Mouse (Mus musculus): Measurements from ENCODE around the gene Agmo.

The Agmo gene

DNA sequence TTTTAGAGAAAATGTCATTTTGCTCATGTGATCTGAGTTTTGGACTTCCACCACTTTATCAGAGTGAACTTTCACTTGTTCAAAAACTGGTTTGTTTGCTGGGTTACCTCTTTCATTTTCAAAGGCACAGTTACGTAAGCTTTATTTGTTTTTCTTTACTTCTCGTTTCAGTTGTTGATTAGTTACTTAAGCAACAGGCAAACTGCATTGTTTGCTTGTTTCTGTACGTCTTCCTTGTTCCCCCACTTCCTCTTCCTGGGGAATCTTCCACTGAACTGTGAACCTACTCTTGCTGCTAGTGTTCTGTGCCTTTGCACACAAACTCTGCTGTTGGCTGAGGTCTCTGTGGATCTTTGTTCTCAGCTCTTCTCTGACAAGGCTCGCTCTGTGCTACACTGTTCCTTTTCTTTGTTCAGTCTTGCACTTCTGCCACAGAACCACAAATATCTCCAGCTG, at the start of gene Agmo:
Gene Agmo, plus strand, starts transcription at position 76 of the 456 bp plus-strand sequence.
- DNase-seq, result peak; percentile 3

DNA sequence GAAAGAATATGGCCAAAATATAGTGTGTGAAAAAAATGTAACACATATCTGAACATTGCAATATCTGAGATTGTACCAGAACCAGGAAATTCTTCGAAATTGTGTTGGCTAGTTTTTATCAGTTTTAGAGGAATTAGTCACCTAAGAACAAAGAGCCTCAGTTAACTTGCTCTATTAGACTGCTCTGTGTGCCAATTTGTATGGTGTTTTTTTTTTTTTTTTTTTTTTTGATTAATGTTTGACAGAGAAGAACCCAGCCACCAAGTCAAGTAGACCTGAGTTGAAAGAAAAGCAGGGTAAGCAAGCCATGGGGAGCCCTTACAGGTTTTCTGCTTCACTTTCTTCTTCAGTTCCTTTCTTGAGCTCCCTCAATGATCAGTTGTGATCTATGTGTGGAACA, 10.3 kb upstream of the Agmo start:
- DNase-seq, result no peak

DNA sequence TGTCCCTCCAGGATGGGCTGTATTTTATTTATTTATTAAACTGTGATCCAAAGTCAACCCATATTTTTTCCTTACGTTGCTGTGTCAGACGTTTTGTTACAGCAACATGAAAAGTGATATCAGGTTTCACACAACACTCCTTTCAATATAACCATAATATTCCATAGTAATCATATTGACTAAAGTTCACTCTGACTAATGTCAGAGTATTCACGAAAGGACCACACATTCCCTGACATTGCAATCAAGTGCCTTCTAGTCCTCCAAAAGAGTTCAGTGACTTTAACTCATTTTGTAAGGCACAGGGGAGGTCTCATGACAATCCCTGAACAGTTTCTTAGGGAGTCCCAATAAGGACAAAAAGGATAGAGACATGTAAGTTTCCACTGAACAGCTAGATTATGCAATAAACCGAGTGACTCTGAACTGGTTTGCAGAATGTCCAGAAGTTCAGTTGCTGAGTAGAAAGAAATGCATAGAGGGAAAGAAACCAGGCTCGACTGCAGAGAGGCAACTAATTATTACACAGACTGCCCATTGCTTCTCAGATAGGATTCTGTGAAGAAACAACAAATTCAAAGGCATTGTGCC, 371 bp upstream of the Agmo start:
- DNase-seq, result no peak

DNA sequence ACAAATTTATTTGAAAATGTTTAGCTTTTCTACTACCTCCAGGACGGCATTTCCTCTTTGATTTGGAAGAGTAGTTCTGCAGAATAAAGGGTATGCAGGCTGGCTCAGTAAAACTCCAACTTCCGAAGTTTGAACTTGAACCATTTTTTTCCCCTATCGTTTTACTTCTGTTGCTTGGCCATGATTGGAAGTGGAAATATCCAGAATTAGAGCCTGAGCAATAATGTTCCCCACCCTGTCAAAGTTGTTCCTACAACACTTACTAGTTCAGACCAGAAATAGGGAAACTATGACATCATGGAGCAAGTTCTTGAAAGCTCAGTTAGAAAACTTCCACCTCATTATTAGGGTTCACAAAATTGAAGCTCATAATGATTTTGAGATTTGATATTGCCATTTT, 1.0 kb downstream of the Agmo start:
- DNase-seq, result no peak

DNA sequence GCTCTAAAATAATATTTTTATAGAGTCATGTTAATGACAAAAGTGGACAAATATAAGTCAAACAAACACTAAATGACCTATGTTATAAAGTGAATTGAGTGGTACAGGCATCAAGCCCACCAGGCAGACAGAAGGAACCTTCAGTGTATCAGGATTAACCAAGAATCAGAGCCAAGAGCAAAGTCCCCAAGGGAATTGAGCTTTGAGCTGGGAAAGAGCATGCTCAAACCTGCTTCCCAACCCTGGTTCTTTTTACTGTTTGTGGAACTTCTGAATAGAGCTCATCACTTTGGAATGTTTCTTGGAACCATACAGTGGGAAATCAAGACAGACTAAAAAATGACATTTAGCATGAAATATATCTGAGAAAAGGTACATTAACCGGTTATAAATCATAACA, 3.4 kb downstream of the Agmo start:
- DNase-seq, result no peak

DNA sequence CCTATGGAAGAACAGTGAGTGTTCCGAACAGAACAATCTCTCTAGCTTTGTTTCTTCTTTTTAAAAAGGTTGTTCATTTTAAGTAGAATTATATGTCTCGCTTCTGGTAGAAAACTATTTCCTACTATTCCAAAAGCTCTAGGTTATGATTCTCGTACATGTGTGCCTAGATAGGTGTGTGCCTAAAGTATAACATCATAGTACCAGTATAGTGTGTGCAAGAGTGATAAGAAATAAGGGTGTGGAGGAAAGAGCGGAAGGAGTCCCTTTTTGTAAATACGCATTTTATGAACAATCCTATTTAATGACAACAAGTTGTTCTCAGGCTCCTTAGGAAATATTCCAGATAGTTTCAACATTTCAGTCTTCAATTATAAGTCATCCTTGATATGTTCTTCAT, 10.2 kb downstream of the Agmo start:
- no peak for DNase-seq

DNA sequence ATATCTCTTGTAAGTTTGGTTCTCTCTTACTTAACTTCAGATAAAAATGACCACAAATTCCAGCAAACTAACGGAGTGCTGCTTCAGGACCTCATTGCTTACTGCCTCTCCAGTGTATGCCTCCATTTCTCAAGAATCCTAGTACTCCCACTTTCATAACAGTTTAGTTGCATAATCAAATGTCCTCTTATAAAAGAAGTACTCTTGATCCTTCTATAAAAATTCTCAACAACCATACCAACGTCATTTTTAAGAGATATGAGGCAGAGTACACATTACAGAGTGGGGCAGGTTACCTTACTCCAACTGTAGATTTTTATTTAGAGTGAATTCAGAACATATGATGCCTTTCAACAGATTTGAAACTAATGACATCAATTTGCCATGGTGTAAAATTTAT, 15.7 kb downstream of the Agmo start:
- DNase-seq, result no peak

DNA sequence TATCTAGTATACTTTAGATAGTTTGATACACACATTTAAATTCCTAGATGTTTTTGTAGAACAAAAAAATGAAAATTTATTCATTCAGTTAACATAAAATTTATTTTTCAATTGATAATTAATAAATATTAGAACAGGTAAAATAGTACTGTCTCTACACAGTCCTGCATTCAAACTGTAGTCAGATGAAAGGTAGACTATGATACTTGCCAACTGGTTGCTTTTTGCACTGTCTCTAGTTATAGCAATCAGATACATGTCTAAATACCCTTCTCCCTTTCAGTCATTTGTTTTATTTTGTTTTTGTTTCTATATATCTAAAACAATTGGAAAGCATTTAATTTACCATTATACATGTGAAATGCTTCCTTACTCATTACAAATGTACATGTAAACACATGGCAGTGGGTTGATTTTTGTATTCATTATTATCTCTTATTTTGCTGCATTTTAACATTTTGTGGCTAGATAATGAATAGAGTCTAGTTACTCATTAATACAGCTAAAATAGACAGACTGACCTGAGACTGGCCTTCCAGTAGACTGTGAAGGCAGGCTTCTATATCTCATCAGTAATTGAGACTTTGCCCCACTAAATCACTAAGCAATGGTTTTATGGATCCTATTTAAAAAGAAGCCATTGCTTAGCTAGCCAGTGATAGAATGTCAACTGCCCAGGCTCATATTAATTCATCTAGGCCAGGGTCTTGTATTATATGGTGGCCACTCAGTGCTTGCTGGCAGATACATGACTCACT, 18.5 kb downstream of the Agmo start:
- no peak for DNase-seq

DNA sequence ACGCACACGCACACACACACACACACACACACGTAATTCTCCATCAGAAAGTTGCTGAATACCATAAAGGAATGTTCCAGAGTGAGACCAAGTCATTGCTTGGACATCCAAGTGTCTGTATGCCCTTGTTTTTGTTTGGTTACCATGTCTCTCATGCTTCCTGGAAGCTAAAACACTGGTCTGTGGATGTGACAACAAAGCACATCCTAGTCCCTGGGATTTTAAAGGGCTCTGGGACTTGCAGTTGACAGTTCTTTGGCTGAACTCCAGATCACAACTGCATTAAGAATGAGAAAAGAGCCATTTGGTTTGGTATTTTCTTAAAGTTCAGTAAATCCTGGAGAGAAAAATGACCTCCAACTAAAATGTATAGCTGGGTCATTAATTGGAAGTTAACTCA, 22.2 kb downstream of the Agmo start:
- DNase-seq, result no peak

DNA sequence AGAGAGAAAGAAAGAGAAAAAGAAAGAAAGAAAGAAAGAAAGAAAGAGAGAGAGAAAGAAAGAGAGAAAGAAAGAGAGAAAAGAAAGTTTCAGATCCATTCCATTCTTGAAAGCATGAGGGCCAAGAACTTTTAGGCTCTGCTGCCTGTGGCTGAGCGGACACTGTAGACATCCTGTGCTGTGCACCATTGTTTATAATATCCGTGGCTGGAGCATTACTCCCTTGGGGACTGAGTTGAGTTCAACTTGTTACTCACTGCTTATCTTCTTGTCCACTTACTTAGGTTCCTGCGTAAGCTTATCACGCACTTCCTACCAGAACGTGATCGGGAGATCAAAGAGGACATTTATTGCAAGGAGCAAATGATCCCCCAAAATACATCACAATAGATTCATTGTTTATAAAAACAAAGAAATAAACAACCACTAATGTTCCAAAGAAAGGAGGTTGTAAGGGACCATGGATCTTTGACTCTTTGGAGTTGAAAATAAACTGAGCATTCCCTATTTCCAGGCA, 27.3 kb downstream of the Agmo start:
- DNase-seq, result no peak

DNA sequence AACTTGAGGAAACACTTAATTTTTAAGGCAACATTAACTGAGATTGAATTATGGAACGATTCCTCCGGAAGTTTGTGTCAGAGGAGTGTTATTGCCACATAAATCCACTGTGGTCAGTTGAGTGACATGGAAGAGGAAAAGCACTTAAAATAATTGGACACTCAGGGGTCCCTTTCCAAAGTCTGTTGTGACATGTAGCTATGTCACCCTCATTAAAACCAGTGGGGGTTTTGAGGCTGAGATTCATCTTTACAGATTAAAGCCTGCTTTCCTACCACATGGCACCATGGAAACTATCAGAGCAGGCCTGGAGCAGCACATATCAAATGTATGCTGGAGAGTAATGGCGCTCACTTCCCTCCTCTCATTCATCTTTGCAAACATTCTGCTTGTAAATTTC, 31.2 kb downstream of the Agmo start:
- DNase-seq, result no peak

DNA sequence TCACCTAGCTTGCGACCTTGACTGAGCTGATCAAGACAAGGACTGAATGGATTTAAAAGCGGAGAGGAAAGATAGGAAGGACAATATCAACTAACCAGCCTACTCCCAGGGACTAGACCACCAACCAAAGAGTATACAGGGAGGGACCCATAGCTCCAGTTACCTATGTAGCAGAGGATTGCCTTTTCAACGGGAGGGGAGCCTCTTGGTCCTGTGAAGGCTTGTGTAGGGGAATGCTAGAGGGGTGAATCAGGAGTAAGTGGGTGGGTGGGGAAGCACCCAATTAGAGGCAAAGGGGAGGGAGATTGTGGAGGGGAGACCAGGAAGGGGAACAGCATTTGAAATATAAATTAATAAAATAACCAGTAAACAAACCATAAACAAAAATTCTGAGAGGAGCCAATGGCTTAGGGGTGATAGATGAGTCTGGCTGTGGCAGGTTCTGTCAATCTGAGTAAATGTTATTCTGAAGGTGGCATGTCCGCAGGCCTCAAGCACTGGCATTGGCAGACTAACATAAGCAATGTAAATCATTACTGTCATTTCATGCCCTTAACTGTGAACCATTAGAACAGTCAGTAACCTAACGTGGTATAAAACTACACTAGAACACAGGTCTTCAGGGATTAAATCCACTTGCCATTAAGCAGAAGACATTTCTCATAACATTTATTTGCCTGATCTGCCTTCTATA, 32.7 kb downstream of the Agmo start:
- DNase-seq, result no peak

DNA sequence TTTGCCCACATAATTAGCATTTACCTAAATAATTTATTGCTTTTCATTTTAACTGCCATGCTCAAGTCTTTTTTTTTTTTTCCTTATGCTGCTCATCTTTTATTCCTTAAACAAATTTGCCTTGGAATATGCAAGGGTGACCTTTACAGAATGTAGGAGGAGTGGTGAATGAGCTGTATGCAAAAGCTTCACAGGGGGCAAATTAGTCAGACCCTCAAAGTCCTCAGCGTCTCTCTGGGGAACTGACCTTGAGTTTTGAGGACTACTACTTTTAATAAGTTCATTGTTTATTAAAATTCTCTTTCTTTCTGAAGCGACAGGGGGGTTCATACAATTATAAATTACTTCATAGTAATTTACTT, 33.2 kb downstream of the Agmo start:
- no peak for DNase-seq

DNA sequence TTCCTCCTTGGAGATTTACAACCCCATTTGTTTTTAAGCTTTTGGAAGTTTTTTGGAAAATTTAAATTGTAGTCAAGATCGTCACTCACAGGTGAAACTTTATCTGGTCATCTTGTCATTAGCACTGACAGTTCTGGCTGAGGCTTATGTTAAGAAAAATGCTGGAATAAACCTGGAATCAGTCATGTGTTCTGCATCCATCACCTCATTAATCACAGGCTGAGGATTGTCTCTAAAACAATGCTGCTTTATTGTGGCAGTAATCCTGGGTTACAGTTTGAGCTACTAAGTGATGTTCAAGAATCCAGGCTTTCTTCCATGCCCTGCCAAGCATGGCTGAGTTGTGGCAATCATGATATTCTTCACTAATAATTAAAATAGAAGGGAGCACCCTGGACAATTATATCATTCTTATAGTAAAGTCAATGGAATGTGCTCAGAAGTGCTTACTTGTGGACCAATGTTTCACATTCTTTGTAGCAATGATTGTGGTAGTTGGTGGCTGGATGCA, 65.6 kb downstream of the Agmo start:
- DNase-seq, result no peak

DNA sequence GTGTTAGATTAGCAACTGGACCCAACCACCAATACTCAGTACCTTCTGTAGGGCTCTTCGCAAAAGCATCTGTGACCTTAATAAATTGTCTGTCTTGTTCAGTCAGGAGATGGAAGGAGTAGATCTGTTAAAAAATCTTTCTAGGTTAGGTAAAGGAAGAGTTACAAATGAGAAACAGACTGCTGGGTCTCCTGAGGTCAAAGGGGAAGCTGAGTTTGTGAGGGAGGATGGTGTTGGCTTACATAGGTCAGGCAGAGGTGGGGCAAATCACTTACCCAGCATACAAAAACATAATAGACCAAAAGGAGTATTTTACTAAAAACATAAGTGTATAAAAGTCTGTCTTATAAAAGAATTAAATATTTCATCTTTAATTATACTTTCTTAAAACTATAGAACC, 69.3 kb downstream of the Agmo start:
- no peak for DNase-seq

DNA sequence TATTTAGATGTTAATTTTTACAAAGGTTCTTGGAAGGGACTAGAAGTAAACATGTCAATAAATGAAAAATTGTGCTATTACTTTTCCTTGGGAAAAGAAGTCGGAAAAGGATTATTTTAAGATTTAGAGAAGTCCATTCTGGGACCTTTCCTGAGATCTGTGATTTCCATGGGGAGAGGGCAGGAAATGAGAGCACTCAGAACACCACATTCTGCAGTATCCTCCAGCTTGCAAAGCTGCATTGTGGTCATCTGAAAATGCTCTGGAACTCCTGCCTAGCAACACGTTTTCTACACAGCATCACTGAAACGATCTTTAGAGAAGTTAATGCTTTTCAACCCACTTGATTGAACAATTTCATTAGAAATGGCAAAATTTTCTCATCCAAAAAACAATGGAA, 81.4 kb downstream of the Agmo start:
- no peak for DNase-seq

DNA sequence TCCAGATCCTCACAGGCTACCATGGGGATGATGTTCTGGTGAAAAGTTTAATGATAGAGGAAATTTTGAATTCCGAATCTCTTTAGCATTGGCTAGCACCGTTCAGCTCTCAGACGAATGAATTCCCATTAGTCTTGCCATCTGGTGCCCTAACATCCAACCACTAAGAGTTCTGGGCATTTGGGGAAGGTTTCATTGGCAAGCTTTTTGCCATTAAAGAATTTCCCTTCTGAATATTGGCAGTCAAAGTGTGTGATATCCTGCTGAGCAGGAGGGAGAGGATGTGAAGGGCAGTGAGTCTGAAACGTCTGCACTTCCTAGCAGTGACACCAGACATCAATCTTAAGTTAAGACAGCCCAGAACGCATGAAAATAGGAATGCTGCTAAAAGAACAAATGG, 93.5 kb downstream of the Agmo start:
- DNase-seq, result no peak

DNA sequence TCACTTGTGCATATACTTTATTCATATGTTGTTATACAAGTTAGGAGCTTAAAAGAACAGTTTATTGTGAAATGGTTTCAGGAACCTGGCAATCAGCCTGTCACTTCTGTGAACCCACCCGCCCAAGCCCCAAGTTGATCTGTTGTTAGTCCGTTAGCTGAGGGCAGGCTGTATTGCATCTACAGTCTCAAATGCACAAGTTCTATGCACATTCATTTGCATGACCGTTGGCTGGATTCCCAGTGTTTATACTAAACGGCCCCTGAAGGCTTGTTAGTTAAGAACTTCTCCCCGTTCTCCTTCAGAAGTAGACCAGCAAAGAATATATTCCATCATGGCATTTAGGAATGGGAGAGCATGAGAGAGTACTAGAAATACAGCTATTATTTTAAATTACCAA, 102.8 kb downstream of the Agmo start:
- DNase-seq, result no peak

DNA sequence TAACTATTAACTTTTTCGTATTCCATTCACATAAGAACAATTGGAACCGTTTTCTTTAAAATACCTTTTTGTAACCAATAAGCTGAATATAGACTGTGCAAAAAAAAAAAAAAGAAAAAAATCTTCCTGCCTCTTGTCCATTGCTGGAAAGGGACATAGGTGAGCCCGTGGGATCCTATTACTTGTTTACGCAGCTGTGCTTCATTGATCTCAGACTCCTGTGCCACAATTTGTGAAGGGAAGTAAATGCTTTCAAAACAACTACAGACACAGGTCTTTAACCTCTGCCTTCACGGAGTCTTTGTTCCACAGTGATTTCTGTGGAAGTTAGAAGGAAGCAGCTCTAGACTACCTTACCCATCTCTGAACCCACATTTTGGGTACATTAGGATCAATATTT, 104.3 kb downstream of the Agmo start:
- no peak for DNase-seq

DNA sequence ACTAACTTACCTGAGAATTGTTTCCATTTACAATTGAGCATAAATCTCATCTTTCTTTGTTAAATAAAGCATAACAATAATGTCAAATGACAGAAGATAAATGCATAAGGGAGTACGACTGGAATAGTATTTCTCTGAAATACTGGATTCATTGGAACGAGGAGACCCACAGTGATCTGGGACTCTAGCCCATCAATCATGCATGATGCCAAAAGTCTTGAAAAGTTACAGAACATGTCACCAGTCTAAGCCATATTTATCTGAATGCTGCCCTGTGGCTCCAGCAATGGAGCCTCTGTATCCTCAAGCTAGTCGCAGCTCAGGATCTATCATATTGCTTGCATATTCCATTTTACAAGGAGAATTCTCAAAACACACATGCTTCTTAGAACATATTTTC, 150.9 kb downstream of the Agmo start:
- no peak for DNase-seq

DNA sequence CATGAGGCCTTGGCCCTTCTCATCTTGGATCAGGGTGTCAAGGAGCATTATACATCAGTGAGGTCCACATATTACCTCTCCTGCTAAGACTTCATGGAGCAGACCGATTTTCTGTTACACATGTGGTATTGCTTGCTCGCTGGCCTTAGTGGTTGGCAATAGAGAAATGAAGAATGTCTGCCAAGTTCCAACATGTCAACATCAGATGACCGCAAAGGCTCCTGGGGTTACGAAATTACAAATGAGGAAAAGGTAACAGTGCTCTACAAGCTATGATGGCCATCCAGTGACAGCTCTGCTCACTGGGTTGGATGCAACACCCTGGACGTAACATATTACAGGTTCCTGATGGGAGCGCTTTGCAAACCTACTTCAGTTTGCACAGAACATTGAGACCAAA, 161.1 kb downstream of the Agmo start:
- no peak for DNase-seq

DNA sequence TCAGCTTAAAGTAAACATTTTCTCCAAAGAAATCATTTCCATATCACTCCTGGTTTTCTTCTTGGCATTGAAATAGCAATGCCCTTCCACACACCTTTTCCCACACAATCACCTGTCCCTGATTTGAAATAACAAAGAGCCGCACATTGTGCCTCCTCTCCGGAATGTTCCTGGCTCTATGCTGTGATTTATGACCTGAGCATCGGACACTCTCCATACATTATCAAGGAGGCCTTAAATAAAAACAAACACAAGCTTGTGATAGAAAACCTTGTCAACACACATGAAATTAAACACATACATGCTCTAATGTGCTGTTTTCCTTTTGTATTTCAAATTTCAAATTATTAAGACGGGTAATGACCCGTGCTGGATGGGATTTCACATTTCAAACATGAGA, 184.9 kb downstream of the Agmo start:
- DNase-seq, result no peak

DNA sequence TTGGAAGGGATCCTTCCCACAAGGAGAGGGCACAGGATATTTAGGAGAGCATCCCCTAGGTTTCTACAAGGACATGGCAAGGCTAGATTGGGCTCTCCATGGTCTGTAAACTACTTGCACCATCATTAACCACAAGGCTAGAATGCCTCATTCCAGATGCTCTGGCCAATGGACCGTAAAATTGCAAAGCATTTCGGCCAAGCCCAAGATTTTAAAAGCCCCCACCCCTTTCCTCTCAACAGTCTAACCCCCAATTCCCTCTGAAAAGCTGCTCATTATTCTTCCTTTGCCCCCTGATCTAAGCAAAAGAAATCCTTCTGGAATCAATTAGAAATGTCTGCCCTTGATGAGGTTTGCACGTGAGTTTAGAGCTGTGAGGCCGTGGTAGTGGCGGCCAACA, 185.3 kb downstream of the Agmo start:
- DNase-seq, result no peak

DNA sequence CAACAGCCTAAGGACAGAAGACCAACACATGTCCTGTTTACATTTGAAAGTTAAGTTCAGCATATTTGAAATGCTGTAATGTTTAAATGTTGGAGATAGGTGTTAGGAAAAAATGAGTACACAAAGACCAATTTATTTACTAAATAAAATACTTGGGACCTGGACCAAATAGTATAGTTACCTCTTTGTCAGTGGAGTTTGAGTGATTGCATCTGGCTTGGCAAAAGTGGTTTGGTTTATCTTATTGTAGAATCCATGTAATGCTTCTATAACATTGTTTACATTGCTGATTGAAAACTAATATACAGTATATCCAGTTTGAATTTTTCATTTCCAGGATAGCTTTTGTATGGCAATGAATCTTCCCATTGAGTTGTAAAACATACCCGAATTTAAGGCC, 193.0 kb downstream of the Agmo start:
- no peak for DNase-seq

Measured in cerebellum, adult 9-10 months (tissue).